Mouse (Mus musculus) heart, adult 9 months (tissue): ENCODE data around the gene Cux1.
A peak's percentile ranks its signal among the peaks of the same experiment; 100 is the strongest.
"Not testable (repeated sequence)": the region's sequence is repeated elsewhere in the genome, so short reads cannot be mapped to it uniquely, and the experiment has no call there.

Experiments used
- DNase-seq, 2 experiments: peaks; one replicate each; pipeline ENCODE4 v3.0.0; 2022; ENCODE audit warnings: low spot score in 2 of 2

Gene Cux1

DNA sequence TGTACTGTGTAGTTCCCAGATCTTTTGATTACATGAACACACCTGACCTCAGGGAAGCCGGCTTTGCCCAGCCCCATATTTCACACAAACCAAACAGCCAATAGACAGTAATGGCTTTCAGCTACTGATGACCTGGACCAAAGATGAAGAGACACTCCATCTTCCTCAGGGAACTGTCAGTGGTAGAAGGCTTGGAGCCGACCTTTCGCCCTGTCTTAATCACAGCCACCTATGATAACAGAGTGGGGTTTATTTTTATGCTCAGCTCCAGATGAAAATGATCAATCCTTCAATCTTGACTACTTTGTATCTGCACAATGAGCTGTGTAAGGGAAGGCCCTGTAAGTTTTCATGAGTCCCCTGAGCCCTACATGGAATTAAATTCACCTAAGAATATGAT lies 93.2 kb downstream of the Cux1 start:
- DNase-seq = no peak

DNA sequence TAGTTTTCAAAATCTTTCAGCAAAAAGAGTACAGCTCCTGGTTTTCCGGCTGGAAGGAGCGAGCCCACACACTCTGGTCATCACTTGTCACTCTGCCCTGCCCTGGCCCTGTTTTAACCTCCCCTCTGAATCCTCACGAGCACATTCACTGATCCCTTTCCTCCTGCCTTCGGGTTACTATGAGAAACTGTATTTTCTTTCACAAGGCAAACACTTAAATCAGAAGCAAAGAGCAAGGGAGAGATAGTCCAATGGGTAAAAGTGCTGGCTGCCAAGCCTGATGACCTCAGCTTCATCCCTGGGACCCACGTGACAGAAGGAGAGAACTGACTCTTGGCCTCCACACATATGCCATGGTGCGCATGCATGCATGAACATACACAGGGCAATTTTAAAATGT lies 94.0 kb downstream of the Cux1 start:
- DNase-seq = no peak

DNA sequence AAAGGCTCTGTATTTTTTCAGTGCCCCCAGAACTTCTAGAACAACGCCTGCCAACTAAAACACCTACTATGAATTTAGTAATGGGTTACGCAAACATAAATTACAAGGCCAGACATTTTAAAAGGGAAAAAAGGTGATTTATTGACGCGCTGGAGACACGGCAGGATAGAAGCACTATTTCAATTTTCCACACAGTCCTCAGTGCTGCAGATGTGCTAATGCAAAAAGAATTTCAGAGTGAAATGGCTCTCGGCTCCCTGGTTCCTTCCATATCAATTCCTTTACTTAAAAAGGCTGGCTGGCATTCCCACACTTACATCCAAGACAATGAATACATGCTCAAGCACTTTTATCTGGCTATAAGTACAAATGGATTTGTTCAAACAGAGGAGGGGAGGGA lies 94.4 kb downstream of the Cux1 start:
- DNase-seq = no peak

DNA sequence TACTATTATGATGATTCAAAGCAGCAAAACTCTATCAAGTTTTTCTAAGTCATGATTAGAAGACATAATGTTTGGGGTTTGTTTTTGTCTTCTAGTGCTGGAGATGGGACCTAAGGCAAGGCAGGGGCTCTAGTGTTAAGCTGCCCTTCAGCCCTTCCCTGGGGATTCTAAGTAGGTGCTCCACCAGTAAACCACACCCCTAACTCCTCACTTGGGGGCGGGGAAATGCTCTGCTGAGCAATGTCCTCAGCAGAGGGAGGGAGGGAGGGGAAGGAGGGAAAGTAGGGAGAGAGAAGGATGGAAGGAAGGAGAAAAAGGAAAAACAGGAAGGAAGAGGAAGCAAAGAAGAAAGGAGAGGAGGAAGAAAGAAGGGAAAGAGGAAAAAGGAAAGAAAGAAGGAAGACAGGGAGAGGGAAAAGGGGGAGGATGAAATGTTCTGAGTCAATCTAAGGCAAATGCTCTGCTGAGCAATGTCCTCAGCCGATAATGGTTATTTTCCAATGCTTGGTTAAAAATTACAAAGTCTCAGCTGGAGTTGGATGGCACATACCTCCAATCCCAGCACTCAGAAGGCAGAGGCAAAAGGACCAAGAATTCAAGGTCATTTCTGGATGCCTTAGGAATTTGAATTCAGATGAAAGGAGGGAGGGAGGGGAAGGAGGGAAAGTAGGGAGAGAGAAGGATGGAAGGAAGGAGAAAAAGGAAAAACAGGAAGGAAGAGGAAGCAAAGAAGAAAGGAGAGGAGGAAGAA lies 96.1 kb downstream of the Cux1 start:
- not testable (repeated sequence) for DNase-seq

DNA sequence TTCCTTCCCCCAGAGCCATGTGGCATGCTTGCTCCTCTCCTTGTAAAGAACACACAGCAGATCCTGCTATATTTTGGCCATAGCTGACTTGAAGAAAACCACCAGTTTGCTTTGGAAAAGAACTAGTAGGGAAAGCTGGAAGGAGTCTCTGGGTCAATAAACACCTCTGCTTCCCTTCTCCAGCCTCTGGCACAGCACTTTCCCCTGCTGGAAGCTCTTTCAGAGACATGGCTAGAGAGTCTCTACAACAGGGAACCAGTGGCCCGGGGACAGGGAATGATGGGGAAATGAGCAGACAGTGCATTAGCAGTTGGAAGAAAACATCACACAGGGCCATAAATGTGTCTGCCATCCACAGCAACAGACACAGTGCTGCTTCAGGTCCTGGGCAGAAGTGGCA lies 98.0 kb downstream of the Cux1 start:
- DNase-seq = no peak

DNA sequence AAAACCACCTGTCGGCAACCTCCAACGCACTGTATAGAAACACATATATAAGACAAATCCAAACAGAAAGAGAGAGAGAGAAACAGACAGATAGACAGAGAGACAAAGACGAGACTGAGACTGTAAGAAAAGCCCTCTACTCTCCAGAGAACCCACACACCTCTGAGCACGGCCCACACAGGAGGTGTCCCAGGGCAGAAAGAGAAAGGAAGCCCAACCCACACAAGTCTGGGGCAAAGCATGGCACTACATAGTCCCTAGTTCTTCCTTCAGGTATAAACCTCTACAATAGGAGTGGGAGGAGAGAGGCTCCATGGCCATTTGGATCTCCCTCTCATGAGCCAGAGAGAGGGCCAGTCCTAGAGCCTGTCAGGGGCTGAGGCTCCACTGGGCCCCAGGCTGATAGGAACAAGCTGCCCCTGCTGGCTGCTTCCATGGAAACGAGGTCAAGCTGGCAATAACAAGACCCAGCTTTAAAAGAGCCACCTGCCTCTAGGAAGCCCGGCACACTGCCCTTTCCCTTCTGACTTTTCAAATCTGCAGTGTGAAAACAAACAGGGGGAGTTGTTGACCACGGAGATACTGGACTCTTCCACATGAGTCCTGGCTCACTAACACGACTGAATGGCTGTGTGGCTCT lies 99.8 kb downstream of the Cux1 start:
- DNase-seq = peak; percentile 82 to 87

DNA sequence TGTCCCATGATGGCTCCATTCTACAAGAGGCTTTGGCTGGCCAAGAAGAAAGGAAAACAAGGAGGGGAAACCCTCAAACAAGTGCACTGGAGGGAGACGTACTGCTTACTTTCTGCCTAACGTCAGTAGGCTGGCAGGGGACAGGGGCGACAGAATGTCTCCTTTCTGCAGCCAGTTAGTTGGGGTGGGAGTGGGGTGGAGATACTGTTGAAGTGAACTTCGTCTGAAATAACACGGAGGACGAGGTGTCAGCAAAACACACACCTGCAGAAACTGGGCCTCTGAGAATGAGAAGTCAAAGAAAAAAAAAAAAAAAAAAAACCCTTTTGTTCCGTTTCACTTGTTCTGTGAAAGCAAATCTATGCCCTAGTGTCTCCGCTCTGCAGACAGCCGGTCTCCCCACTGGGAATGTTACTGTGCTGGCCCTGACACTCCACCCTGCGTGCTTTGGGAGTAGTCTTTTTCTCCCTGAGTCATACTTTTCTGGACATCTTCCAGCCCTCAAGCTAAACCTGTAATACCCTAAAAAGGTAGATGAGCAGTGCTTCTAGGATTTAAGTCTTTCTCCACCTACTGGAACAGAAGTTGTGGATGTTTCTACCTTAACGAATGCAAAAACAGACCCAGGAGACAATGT lies 101.4 kb downstream of the Cux1 start:
- peak in 1 of 2 experiments; percentile 61 for DNase-seq

DNA sequence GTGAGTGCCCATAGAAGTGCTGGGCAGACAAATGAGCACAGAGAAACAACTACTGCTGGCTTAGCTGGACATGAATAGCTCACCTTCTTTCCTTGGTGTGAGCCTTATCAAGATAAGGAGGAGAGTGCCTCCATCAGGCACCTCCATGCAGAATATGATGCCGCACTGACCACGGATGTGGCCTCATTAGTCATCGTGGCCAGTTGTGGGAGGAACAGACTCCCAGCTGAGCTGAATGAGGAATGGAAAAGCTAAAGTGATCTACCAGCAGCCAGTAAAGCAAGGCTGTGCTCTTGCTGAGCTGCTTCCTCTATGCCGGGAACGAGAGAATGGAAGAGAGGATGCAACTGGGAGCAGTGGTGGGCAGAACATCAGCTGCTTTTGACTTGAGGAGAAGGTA lies 101.9 kb downstream of the Cux1 start:
- DNase-seq = no peak

DNA sequence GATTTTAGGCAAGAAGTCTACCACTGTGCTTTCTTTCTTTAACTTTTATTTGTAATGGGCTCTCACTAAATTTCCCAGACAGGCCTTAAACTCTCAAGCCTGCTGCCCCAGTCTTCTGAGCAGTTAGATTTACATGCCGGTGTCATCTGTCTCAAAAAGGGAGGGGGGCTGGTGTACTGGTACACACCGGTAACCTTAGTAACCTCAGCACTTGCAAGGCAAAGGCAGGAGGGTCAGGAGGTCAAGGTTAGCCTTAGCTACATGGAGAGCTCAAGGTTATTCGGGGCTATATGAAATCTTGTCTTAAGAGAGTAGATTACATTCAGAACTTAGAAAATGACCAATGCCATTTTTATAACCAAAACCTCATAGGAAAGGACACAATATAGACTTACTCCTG lies 102.4 kb downstream of the Cux1 start:
- DNase-seq = no peak

DNA sequence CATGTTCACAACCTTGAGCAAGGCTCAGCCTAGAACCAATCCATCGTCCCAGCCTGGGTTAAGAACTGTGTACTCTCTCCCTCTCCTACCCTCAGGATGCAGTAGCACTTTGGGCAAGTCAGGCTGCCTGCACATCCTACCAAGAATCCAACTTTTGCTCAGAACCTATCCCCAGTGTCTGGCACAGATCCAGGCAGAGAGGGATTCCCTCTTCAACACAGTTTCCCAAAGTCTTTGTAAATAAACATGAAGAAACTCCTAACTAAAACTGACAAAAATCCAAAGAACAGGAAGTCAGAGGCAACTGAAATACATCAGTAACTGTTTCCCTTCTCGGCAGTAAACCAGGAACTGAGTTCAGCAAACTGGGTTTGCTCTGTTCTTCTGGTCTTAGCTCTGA lies 103.2 kb downstream of the Cux1 start:
- no peak for DNase-seq

DNA sequence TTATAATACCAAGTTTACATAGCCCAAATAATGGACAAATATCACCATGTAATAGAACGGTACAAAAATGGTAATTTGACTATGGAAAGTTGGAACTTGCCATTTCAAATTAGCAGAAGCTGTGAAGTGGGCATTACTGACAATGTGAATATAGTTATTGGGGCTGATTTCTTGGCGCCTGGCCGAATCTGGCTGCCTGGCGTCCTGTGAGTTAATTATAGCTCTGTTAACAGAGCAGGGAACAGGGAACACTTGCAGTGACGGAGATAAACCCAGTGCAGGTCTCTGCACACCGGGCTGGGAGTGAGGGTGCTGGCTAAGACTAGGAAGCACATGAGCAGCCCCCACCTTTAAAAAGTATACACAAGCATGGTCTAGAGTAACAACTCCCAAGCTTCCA lies 104.7 kb downstream of the Cux1 start:
- DNase-seq = peak; percentile 51 to 58

DNA sequence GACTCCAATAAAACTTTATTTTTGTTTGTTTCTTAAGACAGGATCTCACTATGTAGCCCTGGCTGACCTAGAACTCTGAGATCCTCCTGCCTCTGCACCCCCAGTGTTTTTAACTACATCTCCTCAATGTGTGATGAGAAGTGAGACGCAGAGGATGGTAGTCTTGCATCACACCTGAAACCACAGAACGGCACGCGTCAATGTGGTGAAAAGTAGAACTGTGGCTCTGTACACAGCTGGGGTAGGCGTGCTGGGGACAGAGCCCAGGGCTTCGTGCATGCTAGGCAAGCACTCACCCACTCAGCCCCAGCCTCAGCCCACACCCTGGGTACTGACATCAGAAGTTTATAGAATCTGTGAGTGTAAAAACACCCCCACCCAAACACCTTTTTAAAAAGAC lies 107.4 kb downstream of the Cux1 start:
- no peak for DNase-seq

DNA sequence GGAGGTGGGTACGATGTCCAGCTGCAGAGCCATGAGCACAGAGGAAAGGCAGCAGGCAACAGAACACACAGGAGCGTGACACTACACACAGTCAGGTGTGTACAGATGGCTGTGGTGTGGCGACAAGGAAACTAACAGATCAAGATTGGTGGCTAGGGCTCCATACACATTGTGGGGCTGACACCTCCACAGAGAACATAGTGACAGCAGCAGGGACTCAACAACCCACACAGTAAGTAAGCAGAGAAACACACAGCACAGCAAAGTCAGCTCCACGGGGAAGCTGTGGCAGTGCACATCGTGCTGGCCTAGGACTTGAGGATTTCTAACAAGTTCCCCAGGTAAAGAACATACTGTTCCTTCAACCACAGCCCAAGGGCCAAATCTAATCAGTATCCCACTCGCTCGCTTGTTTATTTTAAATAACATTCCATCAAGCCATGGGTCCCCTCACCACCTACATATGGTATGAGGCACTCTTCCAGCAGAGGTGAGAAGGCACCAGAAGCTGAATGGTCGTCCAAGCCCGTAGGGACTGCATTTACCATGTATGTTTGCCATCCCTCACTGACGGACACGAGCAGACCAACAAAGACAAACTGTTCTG lies 108.3 kb downstream of the Cux1 start:
- no peak for DNase-seq

DNA sequence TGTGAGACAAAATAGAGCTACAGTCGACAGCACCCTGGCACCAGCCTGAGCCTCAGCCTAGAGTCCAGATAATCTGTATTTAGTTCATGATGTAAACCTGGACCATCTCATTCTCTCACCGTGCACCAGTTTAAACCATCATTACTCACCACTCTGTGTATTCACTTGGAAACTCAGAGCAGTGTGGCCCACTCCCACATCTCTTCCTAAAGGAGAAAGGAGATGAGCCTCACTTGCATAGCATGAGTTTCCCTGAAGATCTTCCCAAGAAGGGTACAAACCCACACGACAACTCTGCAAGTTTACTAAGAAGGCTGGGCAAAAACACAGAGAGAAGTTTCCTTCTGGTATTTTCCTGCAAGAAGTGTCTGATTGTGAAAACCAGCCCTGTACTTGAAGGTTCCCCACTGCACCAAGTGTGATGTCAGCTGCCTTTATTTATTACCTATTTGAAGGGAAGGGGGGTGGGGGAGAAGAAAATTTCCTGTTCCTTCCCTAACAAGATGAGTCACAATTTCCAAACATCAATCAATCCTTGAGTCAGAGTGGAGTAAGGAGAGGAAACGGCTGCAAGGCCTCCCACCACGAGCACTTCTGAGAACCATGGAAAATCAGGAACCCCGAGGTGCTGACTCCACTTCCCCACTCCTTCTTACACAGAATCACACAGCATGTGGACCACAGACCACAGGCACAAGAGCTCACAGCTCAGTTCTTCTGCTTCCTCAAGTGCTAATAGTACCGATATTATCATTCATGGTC lies 109.0 kb downstream of the Cux1 start:
- DNase-seq = peak in 1 of 2 experiments; percentile 51

DNA sequence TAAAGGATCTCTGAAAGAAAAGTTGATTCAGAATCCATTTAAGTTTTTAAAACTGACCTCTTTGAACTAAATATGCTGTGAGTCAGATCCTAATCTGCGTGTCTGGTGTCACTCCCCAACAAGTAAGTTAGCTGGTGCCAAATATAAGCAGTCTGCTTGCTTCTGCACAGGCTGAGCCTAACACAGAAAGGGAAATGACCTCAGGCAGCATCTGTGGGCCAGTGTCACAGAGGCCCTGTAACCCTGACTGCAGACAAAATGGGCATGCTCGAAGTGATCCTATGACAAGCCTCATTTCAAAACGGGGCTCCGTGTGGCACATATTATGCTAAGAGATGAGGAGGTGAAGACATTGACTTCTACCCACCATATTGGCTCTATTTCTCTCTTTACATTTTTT lies 110.9 kb downstream of the Cux1 start:
- no peak for DNase-seq

DNA sequence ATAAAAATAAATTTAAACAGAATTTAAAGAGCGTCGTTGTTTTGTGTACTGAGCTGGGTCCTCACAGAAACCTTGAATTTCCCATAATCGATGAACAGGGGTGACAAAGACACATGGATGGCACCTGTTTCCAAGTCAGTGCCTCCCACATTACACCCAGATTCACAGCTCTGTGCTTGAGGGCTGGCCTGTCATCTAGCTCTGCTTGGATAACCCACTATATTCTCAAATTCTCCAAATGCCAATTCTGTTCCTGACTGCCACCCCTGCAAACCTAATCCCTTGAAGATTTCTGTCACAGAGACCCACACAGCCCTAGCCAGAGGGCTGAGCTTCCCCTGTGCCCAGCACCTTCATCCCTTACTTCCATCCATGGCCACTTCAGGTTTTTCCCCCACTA lies 114.6 kb downstream of the Cux1 start:
- no peak for DNase-seq

DNA sequence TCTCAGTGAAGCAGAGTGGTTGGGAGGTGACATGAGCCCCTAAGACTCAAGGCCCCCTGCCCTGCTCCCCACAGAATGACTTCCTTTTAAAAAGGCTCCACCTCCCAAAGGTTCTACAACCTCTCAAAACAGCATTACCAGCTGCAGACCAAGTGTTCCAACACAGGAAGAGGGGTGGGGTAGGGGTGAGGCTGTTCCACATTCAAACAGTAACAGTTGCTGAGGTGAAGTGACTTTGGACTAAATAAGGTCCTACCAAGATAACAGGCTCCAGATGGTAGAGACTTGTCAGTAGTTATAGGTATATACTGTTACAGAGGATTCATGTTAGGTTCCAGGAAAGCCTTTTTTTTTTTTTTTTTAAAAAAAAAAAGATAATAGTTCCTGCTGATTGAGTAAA lies 117.5 kb downstream of the Cux1 start:
- no peak for DNase-seq

DNA sequence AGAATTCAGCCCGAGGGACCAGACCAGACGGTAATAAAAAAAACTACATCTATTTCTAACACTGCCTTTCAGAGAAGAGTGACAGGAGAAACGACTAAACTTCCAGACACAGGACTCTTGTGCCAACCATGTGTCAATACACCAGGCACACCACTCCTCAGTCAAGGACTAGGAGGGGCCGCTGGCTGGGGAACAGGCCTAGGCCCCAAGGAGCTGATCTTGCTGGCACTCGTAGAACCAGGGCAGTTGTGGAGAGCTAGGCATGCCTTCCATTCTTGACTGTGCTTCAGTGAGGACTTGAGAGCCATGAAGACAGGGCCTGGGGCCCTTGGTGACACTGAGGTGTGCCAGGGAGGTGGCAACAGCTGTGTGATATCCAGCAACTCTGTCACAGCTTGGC lies 121.3 kb downstream of the Cux1 start:
- no peak for DNase-seq

DNA sequence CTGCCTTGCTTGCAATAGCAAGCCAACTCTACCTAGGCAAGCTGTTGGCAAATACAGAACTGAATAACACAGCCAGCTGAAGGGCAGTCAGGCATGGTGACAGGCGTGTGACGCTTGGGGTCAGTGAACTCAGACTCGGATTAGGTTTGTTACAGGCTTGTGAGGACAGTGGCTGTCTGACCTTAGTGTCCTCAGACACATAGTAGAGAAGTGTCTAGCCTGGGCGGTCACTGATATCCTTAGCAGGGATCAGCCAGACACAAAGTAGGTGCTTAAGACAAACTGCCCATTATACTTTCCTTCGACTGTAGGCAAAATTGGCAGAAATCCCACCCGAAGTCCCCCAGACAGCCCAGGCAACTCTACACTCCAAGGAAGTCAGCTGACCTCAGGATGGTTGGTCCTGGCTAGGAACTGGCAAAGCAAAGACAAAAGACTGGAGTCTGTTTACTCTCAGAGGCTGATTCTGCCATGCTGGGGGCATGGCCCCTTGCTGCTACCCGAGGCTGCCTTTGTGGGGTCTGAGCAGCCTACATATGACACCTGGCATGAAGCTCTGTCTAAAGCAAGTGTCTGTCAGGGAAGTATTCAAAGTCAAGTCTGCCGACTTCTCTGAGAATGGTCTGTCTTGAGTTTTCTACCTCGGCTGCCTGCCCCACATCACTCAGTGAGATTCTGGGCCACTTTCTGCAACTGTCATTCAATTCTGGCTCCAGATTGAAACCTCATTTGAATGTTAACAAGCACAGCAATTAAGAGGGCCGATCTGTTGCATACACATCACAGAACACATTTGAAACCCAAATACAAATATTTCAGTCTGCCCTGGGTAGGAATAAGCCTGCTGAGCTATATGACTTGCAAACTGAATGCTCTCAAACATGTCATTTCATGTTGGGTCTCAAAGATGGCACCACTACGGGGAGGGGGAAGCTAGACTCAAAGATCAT lies 124.8 kb downstream of the Cux1 start:
- DNase-seq = no peak

DNA sequence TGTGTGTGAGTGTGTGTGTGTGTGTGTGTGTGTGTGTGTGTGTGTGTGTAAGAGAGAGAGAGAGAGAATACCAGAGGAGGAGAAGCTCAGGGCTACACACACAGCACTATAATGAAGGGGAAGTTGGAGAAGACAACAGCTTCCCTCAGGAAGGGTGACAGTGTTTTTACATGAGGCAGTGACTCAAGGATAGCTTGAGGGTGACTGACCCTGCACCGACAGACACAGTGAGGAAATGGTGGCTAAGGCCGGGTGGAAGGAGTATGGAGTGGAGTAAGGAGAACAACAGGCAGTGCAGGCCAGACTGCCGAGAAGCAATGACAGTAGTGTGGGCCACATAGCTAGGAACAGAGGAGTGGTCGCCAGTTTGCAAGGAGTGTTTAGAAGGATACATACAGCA lies 137.6 kb downstream of the Cux1 start:
- no peak for DNase-seq

DNA sequence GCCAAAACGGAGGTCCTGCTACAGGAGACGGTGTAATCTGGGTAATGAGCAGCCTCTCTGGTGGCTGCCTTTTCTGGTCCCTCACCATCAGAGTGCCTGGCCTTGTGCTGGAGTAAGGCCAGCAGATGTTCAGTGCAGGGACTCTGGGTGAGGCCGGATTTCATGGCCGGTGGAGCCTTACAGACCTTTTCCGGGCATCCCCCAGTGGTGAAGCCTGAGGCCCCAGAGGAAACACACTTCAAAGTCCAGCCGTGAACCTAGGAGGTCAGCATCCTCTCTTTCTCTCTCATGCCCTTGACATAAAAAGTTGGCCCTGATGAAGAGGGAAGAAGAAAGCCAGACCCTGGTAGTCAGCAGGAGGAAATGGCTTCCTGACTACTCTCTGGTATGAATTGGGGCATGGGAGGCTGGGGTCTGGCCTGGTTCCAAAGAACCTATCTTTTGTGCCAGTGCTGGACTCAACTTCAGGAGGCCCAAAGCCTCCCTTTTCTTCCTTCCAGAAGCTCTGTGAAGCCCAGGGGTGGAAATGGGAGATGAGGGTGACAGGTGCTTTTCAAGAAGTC lies 138.7 kb downstream of the Cux1 start:
- DNase-seq = peak in 1 of 2 experiments; percentile 44
